Mouse (Mus musculus) telencephalon, adult 2 months (tissue): ENCODE measurements at regions not wholly inside any gene's neighbourhood (a gene's known extent, or its start where the extent isn't known, plus 50 kb on each side); places are given as distances from the start of the nearest gene placed in this dataset.

ENCODE experiments used
- DNase-seq: peaks from one replicate; pipeline ENCODE4 v3.0.0-alpha.2; 2011; ENCODE audit warnings: low read depth, low spot score

- no peak for DNase-seq
Measured at GRCm38 (mm10) chr3:66738201-66739062, 242.8 kb upstream of the Rsrc1 start.

- DNase-seq: no peak
Measured at GRCm38 (mm10) chr3:66739356-66740014, 241.7 kb upstream of the Rsrc1 start.

- DNase-seq: no peak
Measured at GRCm38 (mm10) chr3:66744133-66744913, 236.9 kb upstream of the Rsrc1 start.

- DNase-seq: no peak
Measured at GRCm38 (mm10) chr3:66746373-66747072, 234.7 kb upstream of the Rsrc1 start.

GRCm38 (mm10) chr3:66747073-66747710 is 234.0 kb upstream of the Rsrc1 start:
- no peak for DNase-seq

- no peak for DNase-seq
Measured at GRCm38 (mm10) chr3:66758141-66758540, 223.0 kb upstream of the Rsrc1 start.

- no peak for DNase-seq
Measured at GRCm38 (mm10) chr3:66759841-66760240, 221.3 kb upstream of the Rsrc1 start.

- no peak for DNase-seq
Measured at GRCm38 (mm10) chr3:66762446-66762845, 218.7 kb upstream of the Rsrc1 start.

- no peak for DNase-seq
Measured at GRCm38 (mm10) chr3:66797351-66798010, 183.7 kb upstream of the Rsrc1 start.

GRCm38 (mm10) chr3:66798292-66798691 is 182.9 kb upstream of the Rsrc1 start:
- DNase-seq: no peak

- no peak for DNase-seq
Measured at GRCm38 (mm10) chr3:66802538-66802937, 178.7 kb upstream of the Rsrc1 start.

GRCm38 (mm10) chr3:66806176-66806575 is 175.0 kb upstream of the Rsrc1 start:
- DNase-seq: no peak

GRCm38 (mm10) chr3:66812686-66813445 is 168.3 kb upstream of the Rsrc1 start:
- DNase-seq: no peak

- no peak for DNase-seq
Measured at GRCm38 (mm10) chr3:66825761-66826160, 155.4 kb upstream of the Rsrc1 start.
